Mouse (Mus musculus) lung, adult 2 months (tissue): ENCODE data around the gene Cacna2d1. TPM values are rescaled to one million over a fixed set of nuclear protein-coding genes. Genes with fewer than 3 reads are reported as not detected.

Source experiments
- DNase-seq: peaks from one replicate; pipeline ENCODE4 v3.0.0; 2022
- H3K4me1 ChIP-seq: fragments of 200-500 bp; 2 replicates; pipeline ENCODE4 v1.6.1; 2011; ENCODE audit warnings: low read length; ENCODE audit not compliant: control insufficient read depth, insufficient read depth
- H3K4me3 ChIP-seq: fragments of 200-500 bp; replicated peaks from 2 replicates; pipeline ENCODE3; 2011; ENCODE audit warnings: low read depth, mild to moderate bottlenecking, control low read depth, low read length; ENCODE audit errors: extremely low read depth
- CTCF ChIP-seq: fragments of 200-500 bp; IDR thresholded peaks from 2 replicates; pipeline ENCODE4 v1.5.1; 2011; ENCODE audit warnings: mild to moderate bottlenecking, low read length, control low read depth; ENCODE audit not compliant: insufficient read depth
- POLR2A ChIP-seq: fragments of 200-500 bp; IDR thresholded peaks from 2 replicates; pipeline ENCODE4 v1.6.1; 2011; ENCODE audit warnings: low read depth, mild to moderate bottlenecking, control low read depth, low read length, borderline replicate concordance; ENCODE audit errors: extremely low read depth
- whole genome bisulfite sequencing: fragments of 180-500 bp; shearing (Covaris S2); methylation state at CpG from one replicate; pipeline ENCODE4 v1.1.7; 2018; 5-methylcytosine and 5-hydroxymethylcytosine counted together
- polyA plus RNA-seq: library from polyadenylated mRNA; depleted of rRNA; stranded (reverse); fragments of >200 nt; gene quantifications from 2 replicates; pipeline ENCODE4 v1.2.3, GENCODE M21; 2012; rRNA removed

Cacna2d1 gene
- polyA plus RNA-seq = 2.8 and 5.5 TPM in 2 replicates

- TF ChIP-seq CTCF (no peak), POLR2A (0 out of 2 replicates have a peak, but pooled peaks have one; percentile 29)
- peak; percentile 40 for DNase-seq
- no peaks in the 10 kb centered on the region for H3K4me1 ChIP-seq
- WGBS = 1% methylated on average over 120 of the region's 120 CpGs
- H3K4me3 ChIP-seq = peak within 1 kb of the TSS; percentile 67
Measured at GRCm38 (mm10) chr5:15934376-15935233, at the start of gene Cacna2d1. Gene Cacna2d1 (plus strand): TSS chr5:15934691.

- H3K4me1 ChIP-seq = no peaks in the 10 kb centered on the region
- TF ChIP-seq POLR2A (no peak), CTCF (no peak)
- H3K4me3 ChIP-seq = no peak overlapping the region
- DNase-seq = no peak
- 69% methylated on average over 2 of the region's 2 CpGs for WGBS
Measured at GRCm38 (mm10) chr5:15895098-15895497, 39.4 kb upstream of the Cacna2d1 start.

GRCm38 (mm10) chr5:15896706-15897105, 37.8 kb upstream of the Cacna2d1 start:
- no peak for DNase-seq
- no peak for TF ChIP-seq CTCF
- 86% methylated on average over 3 of the region's 3 CpGs for WGBS
- Histone ChIP-seq H3K4me1 (no peaks in the 10 kb centered on the region), H3K4me3 (no peak overlapping the region)

GRCm38 (mm10) chr5:15906446-15906845, 28.0 kb upstream of the Cacna2d1 start:
- no peak overlapping the region for H3K4me3 ChIP-seq
- DNase-seq = no peak
- no peaks in the 10 kb centered on the region for H3K4me1 ChIP-seq
- TF ChIP-seq POLR2A (no peak), CTCF (no peak)
- WGBS = 84% methylated on average over 3 of the region's 3 CpGs

- TF ChIP-seq CTCF (no peak), POLR2A (no peak)
- WGBS = 61% methylated on average over 1 of the region's 1 CpGs
- no peaks in the 10 kb centered on the region for H3K4me1 ChIP-seq
- H3K4me3 ChIP-seq = no peak overlapping the region
- DNase-seq = no peak
Measured at GRCm38 (mm10) chr5:15914931-15915330, 19.6 kb upstream of the Cacna2d1 start.

- Histone ChIP-seq H3K4me3 (no peak overlapping the region), H3K4me1 (no peaks in the 10 kb centered on the region)
- WGBS = 61% methylated on average over 6 of the region's 6 CpGs
- TF ChIP-seq CTCF = no peak
- TF ChIP-seq POLR2A = no peak
- no peak for DNase-seq
Measured at GRCm38 (mm10) chr5:15928506-15928905, 6.0 kb upstream of the Cacna2d1 start.

- no peak overlapping the region for H3K4me3 ChIP-seq
- no peak for DNase-seq
- 58% methylated on average over 6 of the region's 6 CpGs for WGBS
- H3K4me1 ChIP-seq = no peaks in the 10 kb centered on the region
- no peak for TF ChIP-seq CTCF
- no peak for TF ChIP-seq POLR2A
Measured at GRCm38 (mm10) chr5:15933017-15933416, 1.5 kb upstream of the Cacna2d1 start.

GRCm38 (mm10) chr5:15933581-15934375, 713 bp upstream of the Cacna2d1 start:
- H3K4me3 ChIP-seq = peak overlapping the region; percentile 39
- DNase-seq = no peak
- 21% methylated on average over 17 of the region's 17 CpGs for WGBS

GRCm38 (mm10) chr5:15935234-15935728, 790 bp downstream of the Cacna2d1 start:
- Histone ChIP-seq H3K4me1 (no peaks in the 10 kb centered on the region), H3K4me3 (peak overlapping the region; percentile 51)
- 4% methylated on average over 27 of the region's 27 CpGs for WGBS
- TF ChIP-seq CTCF (no peak), POLR2A (no peak)
- DNase-seq = peak; percentile 10

More at GRCm38 (mm10) chr5:15933581-15934375, 713 bp upstream of the Cacna2d1 start:
- TF ChIP-seq CTCF = no peak
- TF ChIP-seq POLR2A = no peak
- no peaks in the 10 kb centered on the region for H3K4me1 ChIP-seq
